Mouse (Mus musculus) bone marrow macrophage, adult 2 months (primary cell): ENCODE measurements around the gene Ldhc.

Experiments
- CTCF ChIP-seq: IDR thresholded peaks from 2 replicates; pipeline ENCODE4 v1.5.1; 2012; ENCODE audit warnings: low read depth, mild to moderate bottlenecking, low read length, moderate library complexity
- POLR2A ChIP-seq: IDR thresholded peaks from 2 replicates; pipeline ENCODE4 v1.6.1; 2012; ENCODE audit warnings: mild to moderate bottlenecking, low read depth, low read length, borderline replicate concordance

DNA sequence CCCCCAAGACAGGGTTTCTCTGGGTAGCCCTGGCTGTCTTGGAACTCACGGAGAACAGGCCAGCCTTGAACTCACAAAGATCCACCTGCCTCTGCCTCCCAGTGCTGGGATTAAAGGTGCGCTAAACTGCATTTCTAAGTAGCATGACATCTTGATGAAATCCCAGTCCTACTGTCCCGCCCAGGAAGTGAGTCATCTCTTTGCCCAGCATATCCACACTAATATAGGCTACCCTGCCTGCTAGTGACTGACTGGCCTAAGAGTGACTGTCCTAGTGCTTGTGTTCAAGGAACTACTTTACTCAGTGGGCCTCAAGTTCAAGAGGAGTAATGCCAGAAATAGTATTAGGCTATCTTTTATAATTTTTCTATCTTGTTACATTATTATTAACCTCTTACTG, 55.4 kb downstream of the Ldhc start:
- no peak for TF ChIP-seq CTCF
- no peak for TF ChIP-seq POLR2A
